Mouse (Mus musculus): ENCODE data around the gene Snph. TPM values are rescaled to one million over a fixed set of nuclear protein-coding genes. Genes with fewer than 3 reads are reported as not detected.

The Snph gene
- total and polyA plus RNA-seq, 3 experiments, result not detected

GRCm38 (mm10) chr2:151632982-151633381 is 589 bp upstream of the Snph start:
- dilution Hi-C loops (cut with MboI; ENCODE audit: extremely low pct_ligation_motif_present, extremely low pct_unique_long_range_greater_than_20kb, low sequenced_read_pairs) (no loop called here), in situ Hi-C loops (cut with MboI; ENCODE audit: low pct_ligation_motif_present, low pct_unique_long_range_greater_than_20kb, low sequenced_read_pairs) (no loop called here)
- H3K27ac ChIP-seq (ENCODE audit: insufficient read depth, low read depth), result no peak overlapping the region
- H3K9ac ChIP-seq (ENCODE audit: insufficient read depth, low read depth), result no peak overlapping the region
- no peak for DNase-seq (ENCODE audit: extremely low read depth)
- H3K4me2 ChIP-seq (ENCODE audit: insufficient read depth, low read depth, poor library complexity, severe bottlenecking), result no peak overlapping the region
- no peaks in the 10 kb centered on the region for H3K36me3 ChIP-seq (replicated peaks in 1 of 2; ENCODE audit: control insufficient read depth in 1 of 2, insufficient read depth in 1 of 2, low read length in 1 of 2)
- H3K4me3 ChIP-seq (replicated peaks in 1 of 3; ENCODE audit: low read depth in 2 of 3, low read length in 2 of 3, poor library complexity in 1 of 3), result no peak overlapping the region
- peaks cover 72% of the 10 kb centered on the region for H3K27me3 ChIP-seq (replicated peaks)
- no peaks in the 10 kb centered on the region for H3K9me3 ChIP-seq (replicated peaks; ENCODE audit: low read length)
- 0 out of 4 replicates have a peak, but pooled peaks cover 0 to 3% of the 10 kb centered on the region in 2 experiments for H3K4me1 ChIP-seq (ENCODE audit: control insufficient read depth in 1 of 2, insufficient read depth in 2 of 2)
- no peak for TF ChIP-seq MXI1 (IDR thresholded peaks at IDR 0.05; ENCODE audit: low read depth, low read length)
- no peak for TF ChIP-seq MAFK (IDR thresholded peaks at IDR 0.05; ENCODE audit: insufficient replicate concordance, low read length)
- no peak for TF ChIP-seq POLR2A (IDR thresholded peaks at IDR 0.05; ENCODE audit: low read depth, low read length)
- no peak for TF ChIP-seq CTCF (conservative IDR thresholded peaks at IDR 0.05 in 1 of 2, IDR thresholded peaks at IDR 0.05 in 1 of 2; ENCODE audit: low read depth in 2 of 2, low read length in 2 of 2)
- no peak for TF ChIP-seq ZKSCAN1 (IDR thresholded peaks at IDR 0.05; ENCODE audit: borderline replicate concordance, low read depth, low read length)
- TF ChIP-seq HCFC1 (IDR thresholded peaks at IDR 0.05; ENCODE audit: low read depth, low read length), result no peak
- no peak for TF ChIP-seq JUND (conservative IDR thresholded peaks at IDR 0.05; ENCODE audit: low read depth, low read length)
- TF ChIP-seq PAX5 (IDR thresholded peaks at IDR 0.05; ENCODE audit: low read length), result no peak
- no peak for TF ChIP-seq NELFE (IDR thresholded peaks at IDR 0.05; ENCODE audit: low read depth, low read length)
- TF ChIP-seq CHD2 (IDR thresholded peaks at IDR 0.05; ENCODE audit: low read length), result no peak
- TF ChIP-seq TCF12 (IDR thresholded peaks at IDR 0.05; ENCODE audit: low read depth, low read length), result no peak
- no peak for TF ChIP-seq SMC3 (IDR thresholded peaks at IDR 0.05; ENCODE audit: low read depth, low read length)
- TF ChIP-seq ETS1 (conservative IDR thresholded peaks at IDR 0.05; ENCODE audit: low read depth, low read length), result no peak
- no peak for TF ChIP-seq MAZ (IDR thresholded peaks at IDR 0.05; ENCODE audit: low read depth, low read length)
- no peaks in the 10 kb centered on the region for H3K79me2 ChIP-seq (replicated peaks; ENCODE audit: control insufficient read depth, extremely low read depth, insufficient read depth, poor library complexity, severe bottlenecking)

DNA sequence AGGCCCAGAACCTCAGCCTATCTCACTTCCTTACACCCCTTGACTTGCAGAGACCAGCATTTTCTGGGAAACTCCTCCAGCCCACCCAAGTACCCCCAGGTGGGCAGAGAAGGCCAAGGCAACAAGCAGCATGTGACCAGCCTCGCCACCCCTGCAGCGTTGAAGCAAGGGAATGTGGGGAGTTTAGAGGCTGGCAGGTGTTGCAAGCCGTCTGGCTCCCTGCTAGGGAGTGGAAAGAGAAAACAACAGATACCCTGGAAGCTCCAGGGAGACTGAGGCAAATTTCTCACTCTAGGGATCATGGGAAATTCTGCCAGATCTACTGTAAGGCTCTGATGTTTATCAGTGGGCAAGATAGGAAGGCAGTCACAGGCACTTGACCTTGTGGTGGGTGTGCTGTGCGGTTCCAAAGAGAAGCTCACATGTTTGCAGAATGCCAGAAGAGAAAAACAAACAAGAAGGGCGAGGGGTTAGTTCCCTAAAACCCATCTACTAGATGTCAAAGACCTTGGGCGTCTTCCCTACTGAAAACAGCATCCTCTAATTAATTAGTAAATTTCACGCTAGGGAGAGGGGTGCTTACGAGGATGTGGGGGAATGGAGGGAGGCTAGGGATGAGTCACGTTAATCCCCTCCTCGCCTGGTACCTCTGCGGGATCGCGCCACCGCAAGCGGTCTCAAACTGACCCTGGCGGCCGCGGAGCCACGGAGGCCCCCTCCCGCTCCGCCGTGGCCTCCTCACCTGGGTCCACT is 811 bp downstream of the Snph start:
- TF ChIP-seq HCFC1 (IDR thresholded peaks at IDR 0.05; ENCODE audit: low read depth, low read length), result no peak
- no peak for TF ChIP-seq MAX (IDR thresholded peaks at IDR 0.05; ENCODE audit: low read length)
- no peak for TF ChIP-seq KAT2A (IDR thresholded peaks at IDR 0.05; ENCODE audit: insufficient replicate concordance, low read length)
- TF ChIP-seq TCF12 (IDR thresholded peaks at IDR 0.05; ENCODE audit: low read depth, low read length), result no peak
- TF ChIP-seq SIN3A (IDR thresholded peaks at IDR 0.05; ENCODE audit: low read length), result no peak
- no peak for TF ChIP-seq JUND (conservative IDR thresholded peaks at IDR 0.05; ENCODE audit: low read depth, low read length)
- no peak for TF ChIP-seq MYC (IDR thresholded peaks at IDR 0.05; ENCODE audit: low read depth, low read length)
- TF ChIP-seq POLR2AphosphoS2 (IDR thresholded peaks at IDR 0.05; ENCODE audit: low read depth, low read length), result no peak
- no peak for TF ChIP-seq EP300 (IDR thresholded peaks at IDR 0.05; ENCODE audit: low read length)
- no peak for TF ChIP-seq POLR2A (IDR thresholded peaks at IDR 0.05; ENCODE audit: low read depth, low read length)
- no peak for TF ChIP-seq RCOR1 (conservative IDR thresholded peaks at IDR 0.05; ENCODE audit: low read depth, low read length)
- TF ChIP-seq IRF4 (IDR thresholded peaks at IDR 0.05; ENCODE audit: low read depth, low read length), result no peak
- no peak for TF ChIP-seq CHD1 (IDR thresholded peaks at IDR 0.05; ENCODE audit: low read depth, low read length)
- no peak for TF ChIP-seq ZKSCAN1 (IDR thresholded peaks at IDR 0.05; ENCODE audit: borderline replicate concordance, low read depth, low read length)
- TF ChIP-seq ZC3H11A (IDR thresholded peaks at IDR 0.05; ENCODE audit: low read depth, low read length), result no peak
- no peak overlapping the region for H3K4me3 ChIP-seq (replicated peaks in 1 of 3; ENCODE audit: low read depth in 2 of 3, low read length in 2 of 3, poor library complexity in 1 of 3)
- H3K9me3 ChIP-seq (replicated peaks; ENCODE audit: low read length), result no peaks in the 10 kb centered on the region
- dilution Hi-C loops (cut with MboI; ENCODE audit: extremely low pct_ligation_motif_present, extremely low pct_unique_long_range_greater_than_20kb, low sequenced_read_pairs) (no loop called here), in situ Hi-C loops (cut with MboI; ENCODE audit: low pct_ligation_motif_present, low pct_unique_long_range_greater_than_20kb, low sequenced_read_pairs) (no loop called here)
- H3K27ac ChIP-seq (ENCODE audit: insufficient read depth, low read depth), result no peak overlapping the region
- H3K4me1 ChIP-seq (ENCODE audit: control insufficient read depth in 1 of 2, insufficient read depth in 2 of 2), result 0 out of 4 replicates have a peak, but pooled peaks cover 0 to 3% of the 10 kb centered on the region in 2 experiments
- no peaks in the 10 kb centered on the region for H3K36me3 ChIP-seq (replicated peaks in 1 of 2; ENCODE audit: control insufficient read depth in 1 of 2, insufficient read depth in 1 of 2, low read length in 1 of 2)
- peaks cover 80% of the 10 kb centered on the region for H3K27me3 ChIP-seq (replicated peaks)
- H3K4me2 ChIP-seq (ENCODE audit: insufficient read depth, low read depth, poor library complexity, severe bottlenecking), result no peak overlapping the region
- no peak for DNase-seq (ENCODE audit: extremely low read depth)
- no peaks in the 10 kb centered on the region for H3K79me2 ChIP-seq (replicated peaks; ENCODE audit: control insufficient read depth, extremely low read depth, insufficient read depth, poor library complexity, severe bottlenecking)
- H3K9ac ChIP-seq (ENCODE audit: insufficient read depth, low read depth), result no peak overlapping the region

Data from CH12.LX (cell line).